Mouse (Mus musculus): ENCODE results near the gene Nlrc3.
"Not testable (repeated sequence)": the region's sequence is repeated elsewhere in the genome, so short reads cannot be mapped to it uniquely, and the experiment has no call there.

Gene Nlrc3

GRCm38 (mm10) chr16:3976251-3976671 is at the start of gene Nlrc3:
Gene Nlrc3 (minus strand): TSS chr16:3976632.
- no peak for DNase-seq (ENCODE audit: low spot score)

GRCm38 (mm10) chr16:4022719-4023118 is 46.3 kb upstream of the Nlrc3 start:
- DNase-seq (ENCODE audit: low spot score), result no peak

GRCm38 (mm10) chr16:4021241-4021640 is 44.8 kb upstream of the Nlrc3 start:
- DNase-seq (ENCODE audit: low spot score), result no peak

- DNase-seq (ENCODE audit: low spot score), result not testable (repeated sequence)
Measured at GRCm38 (mm10) chr16:4017466-4017865, 41.0 kb upstream of the Nlrc3 start.

GRCm38 (mm10) chr16:4016786-4017185 is 40.4 kb upstream of the Nlrc3 start:
- DNase-seq (ENCODE audit: low spot score), result not testable (repeated sequence)

GRCm38 (mm10) chr16:4014040-4014668 is 37.7 kb upstream of the Nlrc3 start:
- DNase-seq (ENCODE audit: low spot score), result no peak

GRCm38 (mm10) chr16:4012882-4013570 is 36.6 kb upstream of the Nlrc3 start:
- DNase-seq (ENCODE audit: low spot score), result no peak

- peak; percentile 95 for DNase-seq (ENCODE audit: low spot score)
Measured at GRCm38 (mm10) chr16:4003489-4004398, 27.3 kb upstream of the Nlrc3 start, which contains the start of gene Slx4. Gene Slx4 (minus strand): TSS chr16:4003770.

GRCm38 (mm10) chr16:3988410-3988809 is 12.0 kb upstream of the Nlrc3 start:
- DNase-seq (ENCODE audit: low spot score), result no peak

GRCm38 (mm10) chr16:3983146-3983700 is 6.8 kb upstream of the Nlrc3 start:
- no peak for DNase-seq (ENCODE audit: low spot score)

- DNase-seq (ENCODE audit: low spot score), result no peak
Measured at GRCm38 (mm10) chr16:3982173-3982572, 5.7 kb upstream of the Nlrc3 start.

GRCm38 (mm10) chr16:3976712-3977111 is 280 bp upstream of the Nlrc3 start:
- no peak for DNase-seq (ENCODE audit: low spot score)

GRCm38 (mm10) chr16:3975658-3976057 is 774 bp downstream of the Nlrc3 start:
- DNase-seq (ENCODE audit: low spot score), result no peak

- not testable (repeated sequence) for DNase-seq (ENCODE audit: low spot score)
Measured at GRCm38 (mm10) chr16:3974456-3974855, 2.0 kb downstream of the Nlrc3 start.

GRCm38 (mm10) chr16:3965534-3965933 is 10.9 kb downstream of the Nlrc3 start:
- no peak for DNase-seq (ENCODE audit: low spot score)

GRCm38 (mm10) chr16:3964990-3965389 is 11.4 kb downstream of the Nlrc3 start:
- DNase-seq (ENCODE audit: low spot score), result no peak

- DNase-seq (ENCODE audit: low spot score), result no peak
Measured at GRCm38 (mm10) chr16:3959261-3959660, 17.2 kb downstream of the Nlrc3 start.

GRCm38 (mm10) chr16:3956369-3956768 is 20.1 kb downstream of the Nlrc3 start:
- peak; percentile 18 for DNase-seq (ENCODE audit: low spot score)

GRCm38 (mm10) chr16:3951141-3951540 is 25.3 kb downstream of the Nlrc3 start:
- DNase-seq (ENCODE audit: low spot score), result no peak

- DNase-seq (ENCODE audit: low spot score), result no peak
Measured at GRCm38 (mm10) chr16:3934701-3935100, 41.7 kb downstream of the Nlrc3 start.

GRCm38 (mm10) chr16:3934091-3934490 is 42.3 kb downstream of the Nlrc3 start:
- DNase-seq (ENCODE audit: low spot score), result no peak

GRCm38 (mm10) chr16:3933536-3933935 is 42.9 kb downstream of the Nlrc3 start:
- no peak for DNase-seq (ENCODE audit: low spot score)

Data from yolk sac, embryonic 10.5 days (tissue).